Mouse (Mus musculus): ENCODE measurements at regions not wholly inside any gene's neighbourhood (a gene's known extent, or its start where the extent isn't known, plus 50 kb on each side); places are given as distances from the start of the nearest gene placed in this dataset.

DNA sequence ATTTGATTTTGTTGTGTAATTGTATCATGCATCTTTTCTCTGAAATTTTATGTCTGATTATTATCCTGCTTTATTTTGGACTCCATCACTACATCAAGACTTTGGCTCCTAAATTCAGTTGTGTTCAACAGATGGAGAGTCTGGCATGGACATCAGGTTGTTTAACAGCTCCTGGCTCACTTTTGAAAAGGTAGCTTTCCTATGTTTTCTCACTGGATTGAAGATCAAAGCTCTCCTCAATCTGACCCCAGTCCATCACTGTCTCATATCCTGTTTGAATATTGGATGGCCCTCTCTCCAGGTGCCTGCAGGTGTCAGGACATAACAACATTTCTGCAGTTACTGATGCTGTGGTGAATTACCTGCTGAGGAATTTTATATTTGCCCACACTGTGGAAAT lies 265.8 kb upstream of the Cntnap2 start:
- Histone ChIP-seq H3K4me2 (ENCODE audit: low read length) (no peak overlapping the region), H3K4me1 (ENCODE audit: control insufficient read depth, insufficient read depth, low read length) (no peaks in the 10 kb centered on the region), H3K36me3 (ENCODE audit: control insufficient read depth, insufficient read depth, low read length) (no peaks in the 10 kb centered on the region), H3K4me3 (ENCODE audit: low read depth, low read length) (no peak overlapping the region), H3K27me3 (ENCODE audit: control insufficient read depth, insufficient read depth, low read depth, low read length) (no peaks in the 10 kb centered on the region), H3K9ac (ENCODE audit: low read depth, low read length) (no peak overlapping the region), H3K27ac (ENCODE audit: low read length) (no peak overlapping the region), H3K9me3 (replicated peaks; ENCODE audit: control insufficient read depth, low read length, poor library complexity, severe bottlenecking) (no peaks in the 10 kb centered on the region)
- no peak for ATAC-seq

GRCm38 (mm10) chr6:44815362-44815761 lies 243.8 kb upstream of the Cntnap2 start:
- Histone ChIP-seq H3K9ac (ENCODE audit: low read depth, low read length) (no peak overlapping the region), H3K9me3 (replicated peaks; ENCODE audit: control insufficient read depth, low read length, poor library complexity, severe bottlenecking) (no peaks in the 10 kb centered on the region), H3K27ac (ENCODE audit: low read length) (no peak overlapping the region), H3K4me1 (ENCODE audit: control insufficient read depth, insufficient read depth, low read length) (no peaks in the 10 kb centered on the region), H3K4me3 (ENCODE audit: low read depth, low read length) (no peak overlapping the region), H3K4me2 (ENCODE audit: low read length) (no peak overlapping the region), H3K27me3 (ENCODE audit: control insufficient read depth, insufficient read depth, low read depth, low read length) (no peaks in the 10 kb centered on the region), H3K36me3 (ENCODE audit: control insufficient read depth, insufficient read depth, low read length) (no peaks in the 10 kb centered on the region)
- no peak for ATAC-seq

- no peak overlapping the region for H3K4me2 ChIP-seq (ENCODE audit: low read length)
- no peaks in the 10 kb centered on the region for H3K27me3 ChIP-seq (ENCODE audit: control insufficient read depth, insufficient read depth, low read depth, low read length)
- no peaks in the 10 kb centered on the region for H3K4me1 ChIP-seq (ENCODE audit: control insufficient read depth, insufficient read depth, low read length)
- no peaks in the 10 kb centered on the region for H3K36me3 ChIP-seq (ENCODE audit: control insufficient read depth, insufficient read depth, low read length)
- no peak overlapping the region for H3K9ac ChIP-seq (ENCODE audit: low read depth, low read length)
- ATAC-seq = no peak
- 89% methylated on average over 2 of the region's 2 CpGs for WGBS
- H3K9me3 ChIP-seq (replicated peaks; ENCODE audit: control insufficient read depth, low read length, poor library complexity, severe bottlenecking) = no peaks in the 10 kb centered on the region
- no peak overlapping the region for H3K27ac ChIP-seq (ENCODE audit: low read length)
- no peak overlapping the region for H3K4me3 ChIP-seq (ENCODE audit: low read depth, low read length)
Measured at GRCm38 (mm10) chr6:44844177-44844576, 215.0 kb upstream of the Cntnap2 start.

GRCm38 (mm10) chr6:44849477-44849876 lies 209.7 kb upstream of the Cntnap2 start:
- H3K4me1 ChIP-seq (ENCODE audit: control insufficient read depth, insufficient read depth, low read length) = peaks cover 5% of the 10 kb centered on the region; the same call in 1 of the 2 replicates
- no peak for ATAC-seq
- H3K4me3 ChIP-seq (ENCODE audit: low read depth, low read length) = no peak overlapping the region
- H3K4me2 ChIP-seq (ENCODE audit: low read length) = no peak overlapping the region
- no peaks in the 10 kb centered on the region for H3K27me3 ChIP-seq (ENCODE audit: control insufficient read depth, insufficient read depth, low read depth, low read length)
- WGBS = 90% methylated on average over 1 of the region's 1 CpGs
- no peaks in the 10 kb centered on the region for H3K36me3 ChIP-seq (ENCODE audit: control insufficient read depth, insufficient read depth, low read length)
- no peak overlapping the region for H3K9ac ChIP-seq (ENCODE audit: low read depth, low read length)
- H3K9me3 ChIP-seq (replicated peaks; ENCODE audit: control insufficient read depth, low read length, poor library complexity, severe bottlenecking) = no peaks in the 10 kb centered on the region
- no peak overlapping the region for H3K27ac ChIP-seq (ENCODE audit: low read length)

DNA sequence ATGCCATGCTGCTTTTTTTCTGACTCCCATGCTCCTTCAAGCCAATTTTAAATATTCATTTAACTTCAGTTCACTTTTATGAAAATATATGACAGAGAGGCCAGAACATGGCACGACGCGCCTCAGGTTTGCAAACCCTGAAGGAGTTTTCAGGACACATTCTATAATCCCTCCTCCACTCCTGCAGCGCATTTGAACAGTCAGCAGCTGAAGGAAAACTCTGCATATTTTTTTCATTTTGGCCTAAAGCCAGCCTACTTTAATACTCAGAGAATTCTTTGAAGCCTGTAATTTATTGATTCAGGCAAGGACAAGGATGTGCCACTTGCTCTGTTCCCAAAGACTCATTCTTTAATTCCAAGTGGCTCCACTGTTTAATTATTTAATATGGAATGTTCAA lies 208.3 kb upstream of the Cntnap2 start:
- no peak overlapping the region for H3K4me2 ChIP-seq (ENCODE audit: low read length)
- no peak overlapping the region for H3K9ac ChIP-seq (ENCODE audit: low read depth, low read length)
- H3K9me3 ChIP-seq (replicated peaks; ENCODE audit: control insufficient read depth, low read length, poor library complexity, severe bottlenecking) = no peaks in the 10 kb centered on the region
- 54% methylated on average over 4 of the region's 4 CpGs for WGBS
- peak; percentile 62 for ATAC-seq
- H3K36me3 ChIP-seq (ENCODE audit: control insufficient read depth, insufficient read depth, low read length) = no peaks in the 10 kb centered on the region
- H3K4me3 ChIP-seq (ENCODE audit: low read depth, low read length) = no peak overlapping the region
- no peak overlapping the region for H3K27ac ChIP-seq (ENCODE audit: low read length)
- H3K4me1 ChIP-seq (ENCODE audit: control insufficient read depth, insufficient read depth, low read length) = peaks cover 5% of the 10 kb centered on the region; the same call in 1 of the 2 replicates
- H3K27me3 ChIP-seq (ENCODE audit: control insufficient read depth, insufficient read depth, low read depth, low read length) = no peaks in the 10 kb centered on the region

DNA sequence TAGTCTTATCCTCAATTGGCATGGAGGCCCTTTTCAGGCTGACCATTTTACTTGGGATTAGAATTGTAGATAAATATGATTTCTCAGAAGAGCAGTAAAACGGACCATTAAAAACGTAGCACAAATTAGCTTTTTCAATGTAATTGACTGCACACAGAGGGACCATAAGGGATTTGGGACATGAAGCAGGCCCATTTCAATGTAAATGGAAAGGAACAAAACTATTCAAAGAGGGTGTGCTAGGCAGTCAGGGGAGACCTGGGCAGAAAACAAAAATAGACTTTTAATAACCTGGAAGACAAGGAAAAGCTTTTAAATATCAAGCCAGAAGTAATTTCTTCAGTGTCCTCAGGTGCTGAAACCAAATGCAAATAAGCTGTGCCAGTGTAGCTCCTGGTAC lies 158.9 kb upstream of the Cntnap2 start:
- no peak for ATAC-seq
- H3K4me1 ChIP-seq (ENCODE audit: control insufficient read depth, insufficient read depth, low read length) = no peaks in the 10 kb centered on the region
- H3K27me3 ChIP-seq (ENCODE audit: control insufficient read depth, insufficient read depth, low read depth, low read length) = no peaks in the 10 kb centered on the region
- H3K4me2 ChIP-seq (ENCODE audit: low read length) = no peak overlapping the region
- no peaks in the 10 kb centered on the region; the same call in 1 of the 2 replicates for H3K9me3 ChIP-seq (replicated peaks; ENCODE audit: control insufficient read depth, low read length, poor library complexity, severe bottlenecking)
- H3K27ac ChIP-seq (ENCODE audit: low read length) = no peak overlapping the region
- H3K36me3 ChIP-seq (ENCODE audit: control insufficient read depth, insufficient read depth, low read length) = no peaks in the 10 kb centered on the region
- 69% methylated on average over 2 of the region's 2 CpGs for WGBS
- H3K4me3 ChIP-seq (ENCODE audit: low read depth, low read length) = no peak overlapping the region
- no peak overlapping the region for H3K9ac ChIP-seq (ENCODE audit: low read depth, low read length)
